Mouse (Mus musculus): ENCODE measurements around the gene Taf1a. TPM values are rescaled to one million over a fixed set of nuclear protein-coding genes. Genes with fewer than 3 reads are reported as not detected.

The Taf1a gene
- polyA plus RNA-seq, 1 experiment from 2014 or later = 20.6 TPM

GRCm38 (mm10) chr1:183420296-183420695 is 31.5 kb downstream of the Taf1a start:
- Histone ChIP-seq H3K9me3 (no peaks in the 10 kb centered on the region), H3K36me3 (no peaks in the 10 kb centered on the region), H3K9ac (no peak overlapping the region), H3K27me3 (no peaks in the 10 kb centered on the region), H3K4me1 (no peaks in the 10 kb centered on the region), H3K4me2 (no peak overlapping the region), H3K4me3 (no peak overlapping the region), H3K27ac (no peak overlapping the region)
- no peak for ATAC-seq (ENCODE audit: insufficient number of reproducible peaks, low FRiP score, low TSS enrichment, low read depth)
- WGBS = 80% methylated on average over 10 of the region's 10 CpGs

DNA sequence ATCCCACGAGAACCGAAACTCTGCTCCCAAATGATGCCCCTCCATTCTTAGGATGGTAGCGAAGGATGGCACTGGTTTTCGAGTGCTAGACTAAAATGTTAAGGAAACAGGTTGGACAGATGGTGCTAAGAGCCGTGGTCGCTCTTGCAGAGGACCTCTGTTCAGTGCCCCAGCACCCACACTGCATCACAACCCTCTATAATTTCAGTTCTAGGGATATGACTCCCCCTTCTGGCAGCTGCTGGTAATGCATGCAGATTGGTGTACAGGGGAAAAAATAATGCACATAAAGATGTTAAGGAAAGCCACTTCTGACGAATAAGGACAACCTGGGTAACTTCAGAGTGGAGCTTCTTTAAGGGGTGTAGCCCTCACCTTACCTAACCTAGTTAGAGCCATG is 35.3 kb downstream of the Taf1a start:
- Histone ChIP-seq H3K9ac (no peak overlapping the region), H3K9me3 (no peaks in the 10 kb centered on the region), H3K27ac (no peak overlapping the region), H3K4me3 (no peak overlapping the region), H3K4me1 (no peaks in the 10 kb centered on the region), H3K27me3 (no peaks in the 10 kb centered on the region), H3K4me2 (no peak overlapping the region), H3K36me3 (no peaks in the 10 kb centered on the region)
- ATAC-seq (ENCODE audit: insufficient number of reproducible peaks, low FRiP score, low TSS enrichment, low read depth) = no peak
- 92% methylated on average over 7 of the region's 7 CpGs for WGBS

- Histone ChIP-seq H3K4me3 (no peak overlapping the region), H3K27me3 (no peaks in the 10 kb centered on the region), H3K9me3 (no peaks in the 10 kb centered on the region), H3K4me2 (no peak overlapping the region), H3K4me1 (0 out of 2 replicates have a peak, but pooled peaks cover 12% of the 10 kb centered on the region), H3K27ac (no peak overlapping the region), H3K36me3 (no peaks in the 10 kb centered on the region), H3K9ac (no peak overlapping the region)
- ATAC-seq (ENCODE audit: insufficient number of reproducible peaks, low FRiP score, low TSS enrichment, low read depth) = no peak
- WGBS = 84% methylated on average over 9 of the region's 9 CpGs
Observed at GRCm38 (mm10) chr1:183434918-183435317, 46.1 kb downstream of the Taf1a start.

GRCm38 (mm10) chr1:183439036-183439435 is 50.3 kb downstream of the Taf1a start:
- WGBS = 32% methylated on average over 22 of the region's 22 CpGs
- Histone ChIP-seq H3K4me3 (peak overlapping the region; percentile 21), H3K9me3 (no peaks in the 10 kb centered on the region), H3K27me3 (no peaks in the 10 kb centered on the region), H3K9ac (no peak overlapping the region), H3K4me2 (peak overlapping the region; percentile 29; the same call in 1 of the 2 replicates), H3K36me3 (no peaks in the 10 kb centered on the region), H3K27ac (no peak overlapping the region), H3K4me1 (peaks cover 19% of the 10 kb centered on the region)
- ATAC-seq (ENCODE audit: insufficient number of reproducible peaks, low FRiP score, low TSS enrichment, low read depth) = no peak

- Histone ChIP-seq H3K9me3 (no peaks in the 10 kb centered on the region), H3K27me3 (no peaks in the 10 kb centered on the region), H3K36me3 (no peaks in the 10 kb centered on the region), H3K4me3 (no peak overlapping the region), H3K4me2 (no peak overlapping the region), H3K4me1 (peaks cover 19% of the 10 kb centered on the region), H3K27ac (no peak overlapping the region), H3K9ac (no peak overlapping the region)
- 18% methylated on average over 19 of the region's 19 CpGs for WGBS
- ATAC-seq (ENCODE audit: insufficient number of reproducible peaks, low FRiP score, low TSS enrichment, low read depth) = no peak
Observed at GRCm38 (mm10) chr1:183442015-183442774, 53.4 kb downstream of the Taf1a start.

DNA sequence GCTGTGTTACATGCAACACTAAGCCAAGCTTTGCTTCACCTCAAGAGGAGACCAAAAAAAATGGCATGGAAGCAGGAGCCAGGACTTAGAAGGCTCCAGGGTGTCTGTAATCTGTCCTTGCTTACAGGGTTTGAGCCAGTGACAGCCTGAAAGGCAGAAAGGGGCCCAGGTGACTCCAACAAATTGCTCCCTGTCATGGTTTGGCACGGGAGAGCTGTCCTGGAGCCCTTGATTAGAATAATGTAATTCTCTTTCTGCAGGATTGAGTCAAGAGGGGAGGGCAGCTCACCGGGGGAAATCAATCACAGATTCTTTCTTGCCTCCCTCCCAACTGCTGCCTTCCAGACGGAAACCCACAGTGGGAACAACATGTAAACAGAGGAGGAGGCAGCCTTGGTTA is 64.3 kb downstream of the Taf1a start:
- H3K9me3 ChIP-seq = no peaks in the 10 kb centered on the region
- H3K36me3 ChIP-seq = no peaks in the 10 kb centered on the region
- 30% methylated on average over 3 of the region's 3 CpGs for WGBS
- H3K27ac ChIP-seq = no peak overlapping the region
- ATAC-seq (ENCODE audit: insufficient number of reproducible peaks, low FRiP score, low TSS enrichment, low read depth) = no peak
- no peak overlapping the region for H3K4me3 ChIP-seq
- no peaks in the 10 kb centered on the region for H3K4me1 ChIP-seq
- H3K4me2 ChIP-seq = no peak overlapping the region
- H3K9ac ChIP-seq = no peak overlapping the region
- no peaks in the 10 kb centered on the region for H3K27me3 ChIP-seq

Other genes with a start within 250 kb of the Taf1a start
- gene Disp1, start 167.5 kb upstream of the Taf1a start, polyA plus RNA-seq (2015; fragmentation: Nextera tagmentation; extraction: Ambion mirVana) = 30.3 and 34.8 TPM in 2 replicates
- 54.7 and 59.0 TPM in 2 replicates for gene Aida, start 92.4 kb upstream of the Taf1a start, polyA plus RNA-seq (2015; fragmentation: Nextera tagmentation; extraction: Ambion mirVana)
- 39.5 and 40.4 TPM in 2 replicates for gene Brox, start 91.7 kb upstream of the Taf1a start, polyA plus RNA-seq (2015; fragmentation: Nextera tagmentation; extraction: Ambion mirVana)
- gene Mia3, start 19.4 kb upstream of the Taf1a start, polyA plus RNA-seq (2015; fragmentation: Nextera tagmentation; extraction: Ambion mirVana) = 110 and 134 TPM in 2 replicates
- 0.17 and 0.95 TPM in 2 replicates for gene Hhipl2, start 29.2 kb downstream of the Taf1a start, polyA plus RNA-seq (2015; fragmentation: Nextera tagmentation; extraction: Ambion mirVana)

Measured in limb, embryonic 15.5 days (tissue).